Mouse (Mus musculus) left cerebral cortex, adult 18-20 months (tissue): ENCODE data around the gene Tm7sf2. TPM values are rescaled to one million over a fixed set of nuclear protein-coding genes. Genes with fewer than 3 reads are reported as not detected.
"Not testable (repeated sequence)": the region's sequence is repeated elsewhere in the genome, so short reads cannot be mapped to it uniquely, and the experiment has no call there.

Experiments
- DNase-seq, 2 experiments: peaks; one replicate each; pipeline ENCODE4 v3.0.0; 2021 to 2022; ENCODE audit warnings: low spot score in 2 of 2, mixed read lengths in 1 of 2
- total RNA-seq, 2 experiments: library from RNA; stranded (reverse); gene quantifications; 2 replicates each; pipeline ENCODE4 v1.2.3; 2021

Tm7sf2 gene
- total RNA-seq, 2 experiments from 2014 or later, result 25.1 to 25.2 TPM

DNA sequence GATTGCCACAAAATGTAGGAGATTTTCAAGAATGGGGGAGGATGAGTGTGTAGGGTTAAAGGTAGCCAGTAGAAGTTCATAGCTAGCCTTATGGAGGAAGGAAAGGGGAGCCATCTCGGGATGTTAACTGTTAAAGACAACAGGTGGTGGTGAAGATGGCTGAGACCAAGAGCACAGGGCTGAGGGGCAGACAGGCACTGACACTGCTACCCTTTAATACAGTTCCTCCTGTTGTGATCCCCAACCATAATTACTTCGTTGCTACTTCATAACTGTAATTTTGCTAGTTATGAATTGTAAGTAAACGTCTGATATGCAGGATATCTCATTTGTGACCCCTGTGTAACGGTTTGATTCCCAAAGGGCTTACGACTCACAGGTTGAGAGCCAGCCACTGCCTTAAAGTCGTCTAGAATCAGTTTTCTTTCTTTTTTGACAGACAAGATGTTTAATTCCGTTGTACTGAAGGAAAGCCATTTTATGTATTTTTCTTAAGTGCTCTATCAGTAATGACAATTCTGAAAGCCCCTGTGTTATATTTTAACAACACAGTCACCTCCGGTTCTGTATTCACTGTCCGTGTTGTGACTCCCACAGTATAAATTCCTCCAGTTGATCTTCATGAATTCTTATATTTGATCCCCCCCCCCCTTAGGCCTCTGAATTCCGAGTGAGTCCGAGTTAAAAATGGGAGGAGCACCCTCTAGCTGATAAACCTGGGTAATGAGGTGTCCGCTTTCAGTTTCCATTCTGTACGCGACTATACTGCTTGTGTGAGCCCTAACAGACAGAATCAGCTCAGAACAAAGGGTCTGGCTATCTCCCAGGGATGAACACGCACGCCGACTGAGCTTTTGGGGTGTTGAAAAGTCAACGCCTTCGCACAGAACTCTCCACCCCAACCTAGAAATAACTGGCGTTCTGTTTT lies 22.5 kb downstream of the Tm7sf2 start:
- DNase-seq, result no peak

DNA sequence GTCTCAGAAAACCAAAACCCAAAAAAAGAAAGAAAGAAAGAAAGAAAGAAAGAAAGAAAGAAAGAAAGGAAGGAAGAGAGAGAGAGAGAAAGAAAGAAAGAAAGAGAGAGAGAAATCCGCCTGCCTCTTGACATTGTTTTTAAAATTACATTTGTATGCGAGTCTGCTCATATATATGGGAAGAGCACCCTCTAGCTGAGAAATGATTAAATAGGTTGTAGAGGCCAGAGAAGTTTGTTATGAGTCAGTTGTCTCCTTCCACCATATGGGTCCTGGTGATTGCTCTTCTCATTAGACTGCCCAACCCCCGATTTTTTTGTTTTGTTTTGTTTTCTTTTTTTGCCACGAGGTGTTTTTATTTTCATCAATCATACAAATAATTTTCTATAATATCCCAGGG lies 24.1 kb downstream of the Tm7sf2 start:
- not testable (repeated sequence) for DNase-seq

DNA sequence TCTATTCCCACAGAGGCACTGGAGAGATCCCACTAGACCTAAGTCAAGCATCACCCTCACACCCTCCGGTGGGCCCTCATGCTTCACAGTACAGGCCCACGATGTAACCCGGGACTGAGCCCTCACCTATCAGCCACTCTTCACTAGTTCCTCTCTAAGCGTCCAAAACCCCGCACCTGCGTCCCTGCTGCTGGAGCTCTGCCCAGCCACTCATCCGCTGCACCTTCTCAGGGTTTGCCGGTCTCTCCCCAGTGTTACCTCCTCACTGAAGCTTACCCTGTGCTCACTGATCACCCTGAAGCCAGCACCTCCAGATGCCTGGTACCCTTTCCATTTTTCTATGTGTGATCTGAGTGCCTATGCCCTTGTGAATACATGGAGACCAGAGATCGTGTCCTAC lies 25.9 kb downstream of the Tm7sf2 start:
- DNase-seq, result no peak

DNA sequence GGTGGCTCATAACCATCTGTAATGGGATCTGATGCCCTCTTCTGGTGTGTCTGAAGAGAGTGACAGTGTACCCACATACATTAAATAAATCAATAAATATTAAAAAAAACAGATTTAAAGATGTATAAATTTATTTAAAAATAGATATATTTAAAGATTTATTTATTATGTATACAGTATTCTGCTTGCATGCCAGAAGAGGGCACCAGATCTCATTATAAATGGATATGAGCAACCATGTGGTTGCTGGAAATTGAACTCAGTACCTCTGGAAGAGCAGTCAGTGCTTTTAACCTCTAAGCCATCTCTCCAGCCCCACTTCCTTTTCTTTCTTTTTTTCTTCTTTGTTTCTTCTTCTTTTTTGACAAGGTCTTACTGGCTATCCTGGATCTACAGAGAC lies 28.2 kb downstream of the Tm7sf2 start:
- DNase-seq, result no peak

DNA sequence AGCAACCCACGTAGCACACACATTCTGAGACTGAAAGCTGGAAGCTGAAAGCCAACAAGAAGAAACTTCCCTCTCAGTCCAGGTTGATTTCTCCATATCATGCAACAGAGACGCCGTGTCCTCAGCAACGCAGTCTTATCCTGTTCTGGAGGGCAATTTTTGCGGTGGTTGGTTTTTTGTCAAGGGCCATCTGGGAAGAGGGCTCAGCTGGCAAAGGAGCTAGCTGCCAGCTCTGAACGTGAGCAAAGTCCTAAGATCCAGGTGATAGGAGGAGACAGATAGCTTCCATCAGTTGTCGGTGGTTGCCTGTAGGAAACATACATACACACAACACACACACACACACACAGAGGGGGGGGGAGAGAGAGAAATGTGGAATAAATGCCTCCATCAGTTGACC lies 29.8 kb downstream of the Tm7sf2 start:
- no peak for DNase-seq

DNA sequence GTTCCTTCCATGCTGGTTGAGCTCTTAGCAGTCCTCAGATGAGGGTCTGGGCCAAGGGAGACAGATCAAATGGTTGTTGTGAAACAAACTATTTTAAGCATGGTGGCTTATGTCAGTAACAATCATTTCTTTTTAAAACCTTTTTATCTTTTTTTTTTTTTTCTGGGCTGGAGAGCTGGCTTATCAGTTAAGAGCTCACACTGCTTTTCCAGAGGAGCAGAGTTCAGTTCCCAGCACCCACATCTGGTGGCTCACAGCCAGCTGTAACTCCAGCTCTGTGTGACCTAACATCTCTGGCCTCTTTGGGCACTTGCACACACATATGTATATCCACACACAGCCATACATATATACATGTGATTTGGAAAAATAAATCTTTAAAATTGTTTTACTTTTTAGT lies 30.5 kb downstream of the Tm7sf2 start:
- no peak for DNase-seq

DNA sequence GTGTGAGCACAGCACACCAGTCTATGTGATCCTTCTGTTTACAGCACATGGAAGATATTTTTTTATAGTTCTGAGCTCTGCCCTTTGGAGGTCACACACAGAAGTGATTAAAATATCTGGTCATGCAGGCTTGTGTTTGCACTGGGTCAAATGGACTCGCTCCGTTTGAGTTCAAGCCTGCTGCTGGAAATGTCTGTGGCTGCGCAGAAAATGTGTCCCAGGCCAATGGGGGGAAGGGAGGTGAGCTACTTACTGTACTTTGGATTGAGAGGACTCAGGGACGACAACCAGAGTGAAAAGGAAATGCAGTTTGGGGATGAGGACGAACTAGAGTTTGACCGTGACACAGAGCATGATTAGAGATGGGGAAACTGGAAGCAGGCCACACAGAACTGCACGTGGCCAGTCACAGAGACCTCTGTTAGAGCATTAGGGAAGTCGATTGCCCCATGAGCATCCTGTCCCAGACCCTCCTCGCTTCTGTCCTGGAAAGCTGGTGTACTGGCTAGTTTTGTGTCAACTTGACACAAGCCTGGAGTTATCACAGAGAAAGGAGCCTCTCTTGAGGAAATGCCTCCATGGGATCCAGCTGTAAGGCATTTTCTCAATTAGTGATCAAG lies 32.1 kb downstream of the Tm7sf2 start:
- no peak for DNase-seq

DNA sequence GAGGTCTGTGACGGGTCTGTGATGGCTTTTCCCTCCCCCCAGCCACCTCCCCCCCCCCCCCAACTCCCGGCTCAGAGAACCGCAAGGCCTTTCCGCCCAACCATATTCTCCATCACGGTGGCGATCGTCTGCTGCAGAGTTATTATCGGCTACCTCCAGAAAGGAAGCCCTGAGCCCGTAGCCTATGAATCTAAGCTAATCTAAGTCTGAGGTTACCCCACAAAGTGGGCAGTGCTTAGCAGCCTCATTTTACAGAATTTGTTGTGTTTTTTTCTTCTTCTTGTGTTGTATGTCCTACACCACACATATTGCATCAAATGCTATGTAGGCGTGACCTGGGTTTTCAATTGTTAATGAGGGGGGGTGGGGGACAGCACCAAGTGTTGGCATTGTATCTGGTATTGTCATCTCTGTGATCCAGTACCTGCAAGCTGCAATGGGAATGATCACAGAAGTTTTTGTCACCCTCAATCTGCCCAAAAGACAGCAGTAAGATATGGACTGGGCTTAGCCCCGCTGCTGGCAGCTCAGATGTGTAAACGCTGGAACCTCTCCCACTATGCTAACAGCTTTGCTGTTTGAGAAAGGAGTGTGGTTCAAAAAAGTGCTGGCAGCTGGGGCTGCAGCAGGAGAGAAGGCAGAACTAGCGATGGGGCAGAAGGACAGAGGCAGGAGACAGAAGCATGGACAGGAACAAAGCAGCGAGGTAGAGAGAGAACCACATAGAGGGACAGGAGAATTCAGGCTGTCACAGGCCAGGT lies 37.5 kb downstream of the Tm7sf2 start:
- no peak for DNase-seq

DNA sequence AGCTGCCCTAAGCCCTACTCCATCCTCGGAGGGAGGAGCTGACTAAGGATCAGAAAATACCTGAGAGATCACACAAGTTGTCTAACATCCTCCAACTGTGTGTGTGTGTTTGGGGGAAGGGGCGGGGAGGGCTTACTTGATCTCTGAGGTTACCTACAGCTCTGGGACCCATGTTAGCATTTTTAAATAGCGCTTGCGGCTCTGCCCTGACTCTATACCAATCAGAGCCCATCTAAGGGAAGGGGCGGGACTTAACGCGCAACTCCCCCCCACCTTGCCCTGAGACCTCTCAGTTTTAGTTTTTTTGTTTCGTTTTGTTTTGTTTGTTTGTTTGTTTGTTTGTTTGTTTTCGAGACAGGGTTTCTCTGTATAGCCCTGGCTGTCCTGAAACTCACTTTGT lies 38.7 kb downstream of the Tm7sf2 start:
- DNase-seq, result no peak

DNA sequence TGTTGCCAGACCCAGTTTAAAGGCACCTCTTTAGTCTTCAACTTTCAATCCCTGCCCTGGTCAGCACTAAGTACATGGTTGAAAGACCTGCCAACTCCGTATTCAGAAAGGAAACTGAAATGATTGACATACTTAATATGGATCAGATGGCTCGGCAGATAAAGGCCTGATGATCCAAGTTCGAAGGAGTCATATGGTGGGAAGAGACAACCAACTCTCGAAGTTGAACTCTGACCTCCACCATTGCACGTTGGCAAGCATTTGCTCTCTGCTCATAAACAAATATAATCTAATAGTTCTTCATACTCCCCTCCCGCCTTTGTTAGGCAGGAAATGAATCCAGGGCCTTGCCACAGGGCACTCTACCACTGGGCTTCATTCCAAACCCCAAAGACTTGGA lies 39.2 kb downstream of the Tm7sf2 start:
- no peak for DNase-seq

DNA sequence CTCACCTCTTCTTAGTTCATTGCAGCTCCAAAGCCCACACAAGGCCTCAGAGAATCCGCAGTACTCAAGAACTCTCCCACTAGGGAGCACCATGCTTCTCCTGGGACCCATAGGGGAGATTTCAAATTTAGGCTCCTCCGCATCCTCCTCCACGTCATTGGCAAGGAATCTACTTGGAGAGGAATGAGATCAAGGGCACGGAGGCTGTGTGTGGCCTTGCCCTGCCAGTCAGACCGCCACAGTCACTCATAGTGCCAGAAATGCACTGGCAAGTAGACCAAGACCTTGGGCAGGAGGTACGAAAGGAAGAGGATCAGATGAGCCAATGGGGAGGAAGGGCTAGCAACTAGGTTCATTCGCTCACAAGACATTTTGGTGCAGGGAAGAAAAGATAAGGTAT lies 44.2 kb downstream of the Tm7sf2 start:
- DNase-seq, result no peak

DNA sequence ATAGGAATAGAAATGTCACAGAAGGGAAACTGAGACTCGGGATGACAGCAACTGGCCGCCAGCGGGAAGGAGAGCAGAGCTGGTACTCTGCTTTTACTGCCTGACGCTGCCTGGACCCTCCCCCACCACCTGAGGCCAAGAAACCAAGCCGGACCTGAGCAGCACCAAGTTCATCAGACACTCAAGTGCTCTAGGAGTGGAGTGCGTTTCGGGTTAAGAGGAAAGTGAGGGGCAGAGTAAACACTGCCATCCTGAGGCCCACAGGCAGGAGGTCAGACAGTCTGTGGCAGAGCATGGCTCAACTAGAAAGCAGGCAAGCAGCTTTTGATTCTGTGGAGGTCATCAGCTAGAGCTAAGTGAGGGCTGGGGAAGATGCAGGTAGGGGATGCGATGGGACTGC lies 45.1 kb downstream of the Tm7sf2 start:
- no peak for DNase-seq

DNA sequence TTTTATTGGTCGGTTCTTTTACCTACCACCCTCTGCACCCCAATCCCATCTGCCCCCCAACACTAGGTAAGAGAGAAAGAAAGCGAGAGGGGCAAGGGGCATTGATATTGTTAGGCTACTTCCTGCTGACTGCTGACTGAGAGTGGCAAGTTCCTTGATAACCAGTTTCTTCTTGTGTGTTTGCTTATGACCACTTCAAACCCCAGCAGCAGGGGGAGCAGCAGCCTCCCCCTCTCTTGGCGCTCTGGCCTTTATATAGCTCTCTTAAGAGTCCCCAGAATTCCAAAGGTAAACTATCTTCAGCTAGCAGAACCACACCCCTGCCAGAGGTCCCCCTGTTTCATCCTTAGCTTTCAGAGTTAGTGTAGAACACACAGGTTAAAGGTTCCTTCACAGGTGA lies 47.9 kb downstream of the Tm7sf2 start:
- DNase-seq, result no peak

DNA sequence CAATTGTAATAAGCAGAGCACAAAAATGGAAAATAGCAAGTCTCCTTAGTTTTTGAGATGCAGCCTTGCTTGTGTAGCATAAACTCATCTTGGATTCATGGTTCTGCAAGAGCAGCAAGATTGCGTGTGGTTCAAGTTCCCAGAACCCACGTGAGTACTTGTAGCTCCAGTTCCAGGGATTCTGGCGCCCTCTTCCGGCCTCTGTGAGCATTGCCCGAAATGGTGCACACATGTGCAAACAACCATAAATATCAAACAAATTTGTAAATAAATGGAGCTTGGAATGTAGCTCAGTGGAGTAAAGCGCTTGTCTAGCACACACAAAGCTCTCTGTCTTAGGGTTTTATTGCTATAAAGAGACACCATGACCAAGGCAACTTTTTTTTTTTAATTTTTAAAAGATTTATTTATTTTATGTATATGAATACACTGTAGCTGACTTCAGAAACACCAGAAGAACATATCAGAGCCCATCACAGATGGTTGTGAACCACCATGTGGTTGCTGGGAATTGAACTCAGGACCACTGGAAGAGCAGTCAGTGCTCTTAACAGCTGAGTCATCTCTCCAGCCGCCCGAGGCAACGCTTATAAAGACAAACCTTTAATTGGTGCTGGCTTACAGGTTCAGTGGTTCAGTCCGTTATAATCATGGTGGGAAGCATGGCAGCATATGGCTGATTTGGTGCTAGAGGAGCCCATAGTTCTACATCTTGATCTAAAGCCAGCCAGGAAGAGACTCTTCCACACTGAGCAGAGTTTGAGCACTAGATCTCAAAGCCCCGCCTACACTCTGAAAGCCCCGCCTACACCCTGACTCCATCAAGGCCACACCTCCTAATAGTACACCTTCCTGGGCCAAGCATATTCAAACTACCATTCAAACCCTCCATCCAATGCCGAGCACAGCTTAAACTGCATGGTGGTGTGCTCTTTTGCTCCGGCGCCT lies 49.8 kb downstream of the Tm7sf2 start:
- DNase-seq, result peak; percentile 83 to 89

DNA sequence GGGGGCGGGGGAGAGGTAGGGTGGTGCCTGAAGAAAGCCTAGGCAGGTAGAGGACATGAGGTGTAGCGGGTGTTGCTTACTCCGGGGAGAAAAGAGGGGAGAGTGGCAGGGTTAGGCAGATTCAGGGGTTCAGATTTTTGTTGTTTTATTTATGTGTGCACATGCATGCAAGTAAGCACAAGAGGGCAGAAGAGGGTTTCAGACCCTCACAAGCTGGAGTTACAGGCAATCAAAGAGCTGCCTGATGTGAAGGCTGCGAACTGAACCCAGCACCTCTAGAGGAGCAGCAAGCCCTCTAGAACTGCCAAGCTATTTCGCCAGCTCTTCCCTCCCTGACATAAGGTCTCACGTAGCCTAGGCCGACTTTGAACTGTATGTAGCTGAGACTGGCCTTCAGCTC lies 51.6 kb downstream of the Tm7sf2 start:
- no peak for DNase-seq

DNA sequence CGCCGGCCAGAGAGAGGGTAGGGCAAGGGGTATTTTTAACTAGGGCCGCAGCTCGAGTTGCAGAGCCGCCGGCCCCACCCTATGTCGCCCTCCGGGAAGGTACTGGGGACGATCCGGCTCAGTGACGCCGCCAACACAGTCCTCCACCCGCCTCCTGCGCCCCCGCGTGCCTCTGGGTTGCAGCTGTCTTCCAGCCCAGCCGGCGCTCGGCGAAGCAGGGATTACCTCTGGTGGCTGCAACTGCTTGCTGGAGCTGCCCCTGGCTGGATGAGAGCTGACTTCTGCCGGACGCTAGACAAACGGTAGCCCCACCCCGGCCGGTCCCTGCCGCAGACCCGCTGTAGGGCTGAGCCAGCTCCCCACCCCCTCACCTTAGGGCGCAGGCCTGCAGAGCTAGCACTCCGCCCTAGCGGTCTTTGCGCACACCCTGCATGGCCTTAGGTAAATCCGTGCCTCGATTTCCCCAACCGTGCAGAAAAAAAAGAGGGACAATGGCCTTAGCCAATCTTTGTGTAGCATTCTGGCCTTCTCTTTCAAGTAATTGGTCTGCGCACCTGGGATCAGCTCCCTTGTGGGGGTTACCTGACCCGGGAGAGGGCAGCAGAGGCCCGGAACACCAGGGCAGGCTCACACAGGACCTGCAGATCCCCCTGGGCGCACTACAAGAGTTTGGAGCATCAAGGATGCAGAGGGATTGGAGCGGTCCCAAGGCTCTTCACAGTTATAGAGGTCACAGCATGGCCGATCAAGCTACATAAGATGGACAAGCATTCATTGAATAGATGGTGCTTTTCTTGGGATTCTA lies 52.5 kb downstream of the Tm7sf2 start, which contains the start of gene Capn1:
Gene Capn1 (minus strand): TSS at position 387 of the 805 bp plus-strand sequence.
- DNase-seq, result peak; percentile 71 to 79

DNA sequence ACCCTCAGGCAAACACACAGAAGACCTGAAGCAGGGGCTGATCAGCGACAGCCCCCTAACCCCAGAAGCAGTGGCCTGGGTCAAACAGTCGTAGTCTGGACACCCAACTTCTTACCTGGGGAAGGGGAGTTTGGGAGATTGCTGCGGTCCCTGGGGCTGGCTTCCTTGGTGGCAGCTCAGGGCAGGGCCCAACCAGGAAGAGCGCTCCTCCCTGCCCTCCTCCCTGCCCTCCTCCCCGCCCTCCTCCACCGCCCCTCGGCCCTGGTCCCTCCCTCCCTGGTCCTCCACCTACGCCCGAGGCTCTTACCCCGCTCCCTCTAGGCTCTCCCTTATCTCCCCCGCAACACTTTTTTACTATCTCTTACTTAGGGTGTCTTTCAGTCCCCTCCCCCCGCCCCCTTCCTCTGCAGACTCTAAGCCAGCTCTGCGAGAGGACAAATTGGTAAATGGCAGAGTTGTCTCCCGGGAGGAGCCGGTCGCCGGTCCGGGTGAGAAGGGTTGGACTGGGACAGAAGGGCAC lies 53.1 kb downstream of the Tm7sf2 start:
- DNase-seq, result peak in 1 of 2 experiments; percentile 17

DNA sequence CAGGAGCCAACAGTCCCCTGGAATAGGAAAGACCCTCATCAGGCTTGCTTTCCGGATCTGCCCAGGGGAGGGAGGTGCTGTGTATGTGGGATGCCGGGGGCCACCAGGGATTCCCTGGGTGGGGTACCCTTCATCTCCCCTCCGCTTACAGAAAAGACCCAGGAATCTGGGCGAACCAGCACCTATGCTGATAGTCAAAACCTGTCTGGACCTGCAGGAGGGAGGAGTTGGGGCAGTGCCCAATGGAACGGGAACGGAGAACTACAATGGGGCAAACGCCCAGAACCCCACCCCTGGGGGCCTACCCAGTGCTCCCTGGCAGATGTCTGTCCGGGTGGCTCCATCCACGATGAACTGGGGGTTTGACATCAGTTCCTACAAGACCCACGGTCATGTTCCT lies 54.5 kb downstream of the Tm7sf2 start:
- DNase-seq, result no peak
